Mouse (Mus musculus) thymus, adult 2 months (tissue): ENCODE measurements around the gene Zfp462.
"Not testable (repeated sequence)": the region's sequence is repeated elsewhere in the genome, so short reads cannot be mapped to it uniquely, and the experiment has no call there.

Experiments used
- CTCF ChIP-seq: fragments of 200-500 bp; IDR thresholded peaks from 2 replicates; pipeline ENCODE4 v1.5.1; 2012; ENCODE audit warnings: mild to moderate bottlenecking, control low read depth, low read length, moderate library complexity, borderline replicate concordance; ENCODE audit not compliant: control insufficient read depth, poor library complexity, insufficient read depth; ENCODE audit errors: extremely low read depth
- POLR2A ChIP-seq: fragments of 200-500 bp; IDR thresholded peaks from 2 replicates; pipeline ENCODE4 v1.6.1; 2012; ENCODE audit warnings: mild to moderate bottlenecking, low read length, control low read depth, moderate library complexity; ENCODE audit not compliant: control insufficient read depth, poor library complexity, insufficient read depth; ENCODE audit errors: extremely low read depth

DNA sequence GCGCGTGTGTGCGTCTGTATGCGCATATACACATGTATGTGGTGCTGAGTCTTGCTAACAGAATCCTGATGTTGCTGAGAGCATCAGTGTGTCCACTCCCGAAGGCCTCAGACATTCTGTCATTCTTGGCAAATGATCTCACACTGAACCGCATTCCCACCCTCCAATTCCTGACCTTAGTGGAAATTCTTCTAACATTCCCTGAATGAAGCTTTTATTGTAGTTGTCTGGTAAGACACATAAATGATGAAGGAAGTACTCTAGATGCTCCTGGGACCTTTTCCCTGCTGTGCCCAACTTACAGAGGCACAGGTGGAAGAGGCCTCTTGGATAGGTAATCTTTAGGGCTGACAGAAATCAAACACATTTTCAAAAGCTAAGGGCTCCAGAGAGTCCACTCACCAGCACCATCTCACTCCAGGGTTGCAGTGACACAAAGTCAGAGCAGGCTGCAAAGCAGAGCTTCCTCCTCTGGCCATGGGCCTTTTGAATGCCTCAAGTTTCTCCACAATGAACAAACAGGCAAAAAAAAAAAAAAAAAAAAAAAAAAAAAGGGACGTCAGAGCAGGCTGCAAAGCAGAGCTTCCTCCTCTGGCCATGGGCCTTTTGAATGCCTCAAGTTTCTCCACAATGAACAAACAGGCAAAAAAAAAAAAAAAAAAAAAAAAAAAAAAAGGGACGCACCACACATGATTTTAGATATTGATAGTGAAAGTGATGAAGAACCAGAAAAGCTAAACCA is 17.4 kb upstream of the Zfp462 start:
- not testable (repeated sequence) for TF ChIP-seq CTCF, POLR2A
